Mouse (Mus musculus): Measurements from ENCODE around the gene Dcaf8.

- TF ChIP-seq USF1 (IDR thresholded peaks at IDR 0.05; ENCODE audit: low read depth, low read length) (no peak), CTCF (IDR thresholded peaks at IDR 0.05 in 2 of 3, conservative IDR thresholded peaks at IDR 0.05 in 1 of 3; ENCODE audit: control insufficient read depth in 1 of 3, insufficient read depth in 1 of 3, low read depth in 2 of 3, low read length in 3 of 3, poor library complexity in 1 of 3, severe bottlenecking in 1 of 3) (no peak)
Observed at GRCm38 (mm10) chr1:172242401-172242800, 94.5 kb downstream of the Dcaf8 start.

All from MEL (cell line).